Mouse (Mus musculus) spleen, adult 18-20 months (tissue): ENCODE results near the gene Vmn2r85.
"Not testable (repeated sequence)": the region's sequence is repeated elsewhere in the genome, so short reads cannot be mapped to it uniquely, and the experiment has no call there.

Source experiments
- DNase-seq, 2 experiments: peaks; one replicate each; pipeline ENCODE4 v3.0.0; 2022; ENCODE audit warnings: mixed read lengths in 2 of 2

Gene Vmn2r85

GRCm38 (mm10) chr10:130429603-130430002, at the start of gene Vmn2r85:
Vmn2r85 (minus strand) TSS chr10:130429703.
- not testable (repeated sequence) for DNase-seq

GRCm38 (mm10) chr10:130470311-130470760, 40.8 kb upstream of the Vmn2r85 start:
- no peak for DNase-seq

GRCm38 (mm10) chr10:130455950-130456349, 26.4 kb upstream of the Vmn2r85 start, which contains the start of gene Vmn2r86:
Vmn2r86 (minus strand) TSS chr10:130456050.
- DNase-seq = not testable (repeated sequence)

GRCm38 (mm10) chr10:130444776-130445175, 15.3 kb upstream of the Vmn2r85 start:
- no peak for DNase-seq

- not testable (repeated sequence) for DNase-seq
Measured at GRCm38 (mm10) chr10:130434185-130434898, 4.8 kb upstream of the Vmn2r85 start.

GRCm38 (mm10) chr10:130422368-130422767, 7.1 kb downstream of the Vmn2r85 start:
- DNase-seq = not testable (repeated sequence)

- DNase-seq = no peak
Measured at GRCm38 (mm10) chr10:130420401-130420800, 9.1 kb downstream of the Vmn2r85 start.

- DNase-seq = not testable (repeated sequence)
Measured at GRCm38 (mm10) chr10:130419954-130420353, 9.5 kb downstream of the Vmn2r85 start.

GRCm38 (mm10) chr10:130416352-130416751, 13.2 kb downstream of the Vmn2r85 start:
- DNase-seq = not testable (repeated sequence)

- not testable (repeated sequence) for DNase-seq
Measured at GRCm38 (mm10) chr10:130412167-130412698, 17.3 kb downstream of the Vmn2r85 start.

GRCm38 (mm10) chr10:130394232-130394631, 35.3 kb downstream of the Vmn2r85 start, which contains the start of gene Vmn2r84:
Vmn2r84 (minus strand) TSS chr10:130394332.
- no peak for DNase-seq

GRCm38 (mm10) chr10:130375145-130375544, 54.4 kb downstream of the Vmn2r85 start:
- DNase-seq = no peak

- no peak for DNase-seq
Measured at GRCm38 (mm10) chr10:130372491-130373173, 56.9 kb downstream of the Vmn2r85 start.

- DNase-seq = no peak
Measured at GRCm38 (mm10) chr10:130371644-130372043, 57.9 kb downstream of the Vmn2r85 start.

GRCm38 (mm10) chr10:130370005-130370682, 59.4 kb downstream of the Vmn2r85 start:
- DNase-seq = no peak

- no peak for DNase-seq
Measured at GRCm38 (mm10) chr10:130368384-130368783, 61.1 kb downstream of the Vmn2r85 start.

GRCm38 (mm10) chr10:130364766-130365165, 64.7 kb downstream of the Vmn2r85 start:
- no peak for DNase-seq
